Mouse (Mus musculus): ENCODE results near the gene Lingo1.

Lingo1 gene

DNA sequence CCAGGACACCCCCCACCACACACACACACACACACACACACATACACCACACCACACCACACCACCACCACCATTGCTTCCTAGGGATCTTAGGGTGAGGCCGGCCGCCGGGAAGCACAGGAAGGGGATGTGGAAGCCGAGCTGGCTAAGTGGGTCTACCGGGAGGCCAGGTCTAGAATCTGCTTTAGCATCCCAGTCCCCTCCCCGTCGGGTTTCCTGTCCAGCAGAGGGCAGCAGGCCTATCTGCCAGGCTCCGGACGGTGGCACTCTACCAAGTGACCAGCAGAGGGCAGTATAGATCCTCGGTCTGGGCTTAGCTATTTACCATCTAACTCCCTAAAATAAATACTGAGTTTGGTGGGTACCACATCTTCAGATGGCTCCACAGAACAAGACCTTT lies 160.1 kb downstream of the Lingo1 start:
- in situ Hi-C loops (cut with MboI, MseI) = loop anchor here in 1 of 2 experiments (10.0 kb wide), 1 partner anchor 421 kb away; no protein-coding TSS in a partner anchor

DNA sequence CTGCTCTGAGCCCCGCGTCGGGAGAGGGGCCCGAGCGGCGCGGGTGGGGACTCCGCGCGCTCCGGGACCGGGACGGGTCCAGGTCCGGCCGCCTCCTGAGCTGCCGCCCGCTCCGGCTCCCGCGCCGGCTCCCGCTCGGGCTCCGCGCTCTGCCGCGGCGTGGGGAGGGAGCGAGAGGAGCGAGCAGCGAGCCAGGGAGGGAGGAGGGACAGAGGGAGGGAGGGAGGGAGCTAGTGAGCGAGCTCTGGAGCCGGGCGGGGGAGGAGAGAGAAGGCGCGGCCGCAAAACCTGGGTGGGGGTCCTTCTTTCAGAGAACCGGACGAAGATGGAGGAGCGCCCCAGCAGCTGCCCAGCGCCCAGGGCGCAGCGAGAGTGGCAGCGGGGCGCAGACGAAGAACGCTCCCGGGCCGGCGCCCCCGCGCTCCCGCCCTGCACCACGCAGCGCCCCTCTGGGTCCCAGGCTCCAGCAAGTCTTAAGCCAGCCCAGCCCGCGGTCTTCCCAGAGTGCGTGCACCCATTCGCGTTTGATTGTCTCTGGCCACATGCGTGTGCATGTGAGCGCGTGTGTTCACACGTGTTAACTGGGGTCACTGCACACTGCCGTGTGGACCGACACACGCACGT lies 160.7 kb downstream of the Lingo1 start:
- in situ Hi-C loops (cut with MboI, MseI) = loop anchor here in 1 of 2 experiments (10.0 kb wide), 1 partner anchor 421 kb away; no protein-coding TSS in a partner anchor

DNA sequence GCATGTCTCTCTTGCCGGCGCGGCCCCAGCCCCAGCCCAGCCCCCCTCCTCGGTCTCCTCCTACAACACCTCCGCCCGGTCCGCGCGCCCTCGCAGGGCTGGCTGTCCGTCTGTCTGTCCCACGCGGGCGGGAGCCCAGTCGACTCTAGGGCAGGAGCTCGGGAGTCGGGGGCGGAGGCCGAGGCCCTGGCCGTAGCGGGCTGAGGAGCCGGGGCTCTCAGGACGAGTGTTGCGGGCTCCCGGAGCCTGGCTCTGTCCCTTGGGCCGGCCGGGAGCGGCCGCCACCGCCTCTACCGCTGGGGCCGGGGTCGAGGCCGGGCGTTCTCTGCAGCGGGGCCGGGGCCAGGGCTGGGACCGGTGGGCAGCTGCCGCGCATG lies 161.2 kb downstream of the Lingo1 start:
- in situ Hi-C loops (cut with MboI, MseI) = loop anchor here in 1 of 2 experiments (10.0 kb wide), 1 partner anchor 420 kb away; no protein-coding TSS in a partner anchor

DNA sequence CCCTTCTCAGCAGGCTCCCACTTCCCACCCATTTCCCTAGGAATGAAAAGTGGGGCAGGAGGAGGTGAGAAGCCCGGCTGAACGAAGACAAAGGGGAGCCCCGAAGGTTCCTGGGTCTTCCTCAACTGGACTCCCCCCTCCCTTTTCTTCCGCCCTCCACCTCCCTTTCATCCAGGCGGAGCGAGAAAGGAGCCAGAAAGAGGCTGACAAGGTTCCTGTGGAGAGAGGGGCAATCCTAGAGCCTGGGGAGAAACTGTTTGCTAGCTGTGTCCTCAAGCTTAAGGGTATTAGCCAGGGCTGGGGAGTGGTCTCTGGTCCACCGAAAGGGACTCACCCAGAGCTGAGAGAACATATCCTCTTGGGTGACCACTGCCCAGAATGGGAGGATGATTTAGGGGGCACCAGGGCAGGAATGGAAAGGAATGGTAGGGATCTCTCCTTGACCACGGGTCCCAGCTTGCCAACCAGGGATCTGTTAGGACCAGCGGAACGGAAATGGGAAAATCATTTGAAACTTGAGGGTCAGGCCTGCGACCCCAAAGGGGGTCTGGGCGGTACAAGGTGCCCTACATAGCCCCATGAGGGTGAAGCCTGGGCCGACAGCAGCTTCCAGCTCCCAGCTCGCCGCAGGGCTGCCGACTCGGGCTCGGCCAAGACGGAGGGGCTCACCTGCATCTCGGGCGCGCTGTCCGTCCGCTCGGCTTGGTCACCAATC lies 161.7 kb downstream of the Lingo1 start:
- in situ Hi-C loops (cut with MboI, MseI) = loop anchor here (5.0 to 10.0 kb wide), 2 partner anchors 417 to 420 kb away; no protein-coding TSS in a partner anchor

GRCm38 (mm10) chr9:56633449-56634225 lies 162.6 kb downstream of the Lingo1 start:
- in situ Hi-C loops (cut with MboI, MseI) = loop anchor here (5.0 to 10.0 kb wide), 2 partner anchors 416 to 419 kb away; no protein-coding TSS in a partner anchor

DNA sequence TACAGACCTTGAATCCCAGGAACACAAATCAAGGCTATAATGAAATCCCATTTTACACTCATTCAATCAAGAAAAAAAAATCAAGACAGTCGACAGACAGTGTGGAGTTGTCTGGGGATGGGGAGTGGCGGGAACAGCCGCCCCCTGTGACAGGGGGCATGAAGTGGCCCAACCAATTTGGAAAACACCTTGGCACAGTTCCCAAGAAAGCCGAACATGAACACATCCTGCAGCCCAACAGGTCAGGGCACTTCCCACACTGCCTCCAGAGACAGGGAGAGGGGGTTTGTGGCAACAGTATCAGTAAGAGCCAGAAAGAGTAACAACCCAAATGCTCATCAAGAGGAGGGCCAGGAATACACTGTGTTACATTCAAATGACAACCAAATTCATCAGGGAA lies 165.3 kb downstream of the Lingo1 start:
- in situ Hi-C loops (cut with MboI, MseI) = loop anchor here (5.0 to 10.0 kb wide), 2 partner anchors 414 to 416 kb away; no protein-coding TSS in a partner anchor

- in situ Hi-C loops (cut with MboI, MseI) = loop anchor here (5.0 to 10.0 kb wide), 2 partner anchors 413 to 415 kb away; no protein-coding TSS in a partner anchor
These were observed 166.4 kb downstream of the Lingo1 start for GRCm38 (mm10) chr9:56629674-56630397.

- in situ Hi-C loops (cut with MboI, MseI) = no loop called here
These were observed 169.0 kb downstream of the Lingo1 start for GRCm38 (mm10) chr9:56627295-56627694.

DNA sequence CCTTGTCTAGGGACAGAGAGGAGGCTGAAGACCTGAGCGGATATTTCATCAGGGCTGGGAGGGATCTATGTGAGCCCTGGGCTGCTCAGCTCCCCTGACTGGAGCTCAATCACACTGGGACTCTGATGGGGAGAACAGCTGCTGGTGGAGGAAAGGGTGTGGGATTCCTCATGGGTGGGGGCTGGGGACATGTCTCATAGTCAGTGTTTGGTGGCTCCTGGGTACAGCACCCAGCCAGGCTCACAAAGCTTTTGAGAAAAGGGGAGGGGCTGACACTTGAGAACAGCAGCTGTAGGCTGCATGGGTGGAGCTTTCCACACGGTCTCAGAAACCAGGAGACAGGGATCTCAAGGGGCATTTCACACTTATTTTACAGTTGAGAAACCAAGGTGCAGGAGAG lies 171.3 kb downstream of the Lingo1 start:
- in situ Hi-C loops (cut with MboI, MseI) = no loop called here

DNA sequence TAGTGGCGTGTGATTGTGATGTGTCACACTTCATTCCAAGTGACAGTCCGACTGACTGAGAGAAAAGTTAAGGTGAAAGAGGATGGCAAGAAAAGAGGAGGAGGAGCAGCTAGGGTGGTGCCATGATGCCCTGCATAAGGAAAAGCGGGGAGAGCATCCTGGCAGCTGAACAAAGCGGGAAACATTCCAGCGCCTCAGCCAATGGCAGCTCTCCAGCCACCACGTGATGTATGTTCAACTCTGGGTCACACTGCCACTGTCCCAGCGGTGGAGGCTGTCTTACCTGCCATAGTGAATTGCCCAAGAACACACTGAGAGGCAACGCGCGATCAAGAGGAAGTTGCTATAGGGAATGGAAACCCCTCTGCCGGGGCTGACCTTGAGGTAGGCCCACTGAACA lies 172.9 kb downstream of the Lingo1 start:
- in situ Hi-C loops (cut with MboI, MseI) = no loop called here

- in situ Hi-C loops (cut with MboI, MseI) = no loop called here
These were observed 173.5 kb downstream of the Lingo1 start for GRCm38 (mm10) chr9:56622761-56623160.

GRCm38 (mm10) chr9:56620512-56621371 lies 175.5 kb downstream of the Lingo1 start:
- in situ Hi-C loops (cut with MboI, MseI) = no loop called here

GRCm38 (mm10) chr9:56619715-56620114 lies 176.6 kb downstream of the Lingo1 start:
- in situ Hi-C loops (cut with MboI, MseI) = no loop called here

DNA sequence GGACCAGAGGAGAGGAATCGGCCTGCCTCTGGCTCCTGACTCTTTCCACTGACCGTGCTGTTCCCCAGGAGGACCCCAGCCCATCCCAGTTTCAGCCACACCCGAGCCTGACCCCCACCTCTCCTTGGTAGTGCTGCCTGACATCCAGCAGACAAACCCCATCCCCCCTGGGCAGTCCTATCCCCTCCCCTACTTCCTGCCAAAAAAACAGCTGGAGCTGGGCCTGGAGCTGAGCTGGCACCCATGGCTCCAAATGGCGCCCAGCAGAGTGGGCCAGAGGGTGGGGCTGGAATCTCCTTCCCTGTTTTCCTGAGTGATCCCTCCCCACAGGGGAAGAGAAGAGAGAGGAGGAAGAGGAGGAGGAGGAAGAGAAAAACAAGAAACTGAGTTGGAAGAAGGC lies 177.6 kb downstream of the Lingo1 start:
- in situ Hi-C loops (cut with MboI, MseI) = no loop called here

- in situ Hi-C loops (cut with MboI, MseI) = no loop called here
These were observed 180.2 kb downstream of the Lingo1 start for GRCm38 (mm10) chr9:56616061-56616460.

DNA sequence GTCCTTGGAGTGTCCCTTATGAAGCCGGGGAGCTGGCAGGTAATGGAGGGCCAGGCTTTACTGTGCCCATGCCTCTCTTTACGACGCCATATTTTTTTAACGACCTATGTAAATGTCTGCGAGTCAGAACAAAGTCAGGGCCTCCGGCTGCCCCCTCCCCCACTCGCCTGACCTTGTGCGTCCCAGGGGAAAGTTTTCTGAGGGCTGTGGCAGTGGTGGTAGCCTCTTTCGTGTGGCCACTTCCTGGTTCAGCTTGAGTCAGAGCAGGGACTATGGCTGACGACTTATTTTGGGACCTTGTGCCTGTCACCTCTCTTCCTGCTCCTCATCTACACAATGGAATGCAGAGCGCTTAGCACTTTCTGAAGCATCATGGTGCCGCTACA lies 183.5 kb downstream of the Lingo1 start:
- in situ Hi-C loops (cut with MboI, MseI) = no loop called here

GRCm38 (mm10) chr9:56611912-56612797 lies 184.1 kb downstream of the Lingo1 start:
- in situ Hi-C loops (cut with MboI, MseI) = no loop called here

DNA sequence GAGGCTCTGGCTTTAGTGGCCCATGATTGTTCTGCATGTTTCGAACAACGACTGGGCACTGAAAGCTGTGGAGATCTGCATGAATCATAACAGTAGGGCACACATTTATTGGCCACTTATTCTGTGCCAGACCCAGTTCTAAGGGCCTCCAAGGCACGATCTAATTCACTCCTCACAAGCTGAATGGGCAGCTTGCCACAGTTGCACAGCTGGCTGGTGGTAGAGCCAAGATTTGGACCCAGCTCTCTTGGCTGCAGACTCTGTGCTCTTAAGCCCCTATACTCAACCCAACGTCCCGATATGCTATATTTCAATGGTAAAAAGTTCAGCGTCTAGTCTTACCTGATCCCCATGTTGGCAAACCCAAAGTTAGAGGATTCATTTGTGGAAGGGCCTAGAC lies 185.3 kb downstream of the Lingo1 start:
- in situ Hi-C loops (cut with MboI, MseI) = no loop called here

DNA sequence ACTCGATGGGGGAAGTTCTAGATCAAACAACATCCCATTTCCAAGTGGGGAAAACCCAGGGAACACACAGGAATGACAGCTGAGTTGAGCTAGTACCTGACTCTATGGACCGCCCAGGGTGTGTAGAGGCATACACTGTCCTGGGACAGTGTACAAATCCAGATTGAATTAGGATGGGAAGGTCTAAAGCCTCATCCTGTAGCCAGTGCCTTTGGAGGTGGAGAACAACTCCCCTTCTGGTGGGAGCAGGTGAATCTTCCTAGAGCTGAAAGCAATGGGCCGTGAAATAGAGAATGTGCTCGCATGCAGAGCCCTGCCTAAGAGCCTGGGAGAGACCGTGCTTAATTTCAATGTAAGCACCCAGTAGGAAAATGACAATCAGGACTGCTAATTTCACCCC lies 185.8 kb downstream of the Lingo1 start:
- in situ Hi-C loops (cut with MboI, MseI) = no loop called here

Measured in T-helper 17 cell (primary cell).